Mouse (Mus musculus): ENCODE results near the gene Sipa1.

The Sipa1 gene

GRCm38 (mm10) chr19:5607705-5608410 lies 55.6 kb downstream of the Sipa1 start:
- no peak for DNase-seq (ENCODE audit: low read depth, low spot score)

- no peak for DNase-seq (ENCODE audit: low read depth, low spot score)
These were observed 57.3 kb downstream of the Sipa1 start for GRCm38 (mm10) chr19:5606196-5606595.

GRCm38 (mm10) chr19:5605126-5605525 lies 58.4 kb downstream of the Sipa1 start:
- DNase-seq (ENCODE audit: low read depth, low spot score): no peak

DNA sequence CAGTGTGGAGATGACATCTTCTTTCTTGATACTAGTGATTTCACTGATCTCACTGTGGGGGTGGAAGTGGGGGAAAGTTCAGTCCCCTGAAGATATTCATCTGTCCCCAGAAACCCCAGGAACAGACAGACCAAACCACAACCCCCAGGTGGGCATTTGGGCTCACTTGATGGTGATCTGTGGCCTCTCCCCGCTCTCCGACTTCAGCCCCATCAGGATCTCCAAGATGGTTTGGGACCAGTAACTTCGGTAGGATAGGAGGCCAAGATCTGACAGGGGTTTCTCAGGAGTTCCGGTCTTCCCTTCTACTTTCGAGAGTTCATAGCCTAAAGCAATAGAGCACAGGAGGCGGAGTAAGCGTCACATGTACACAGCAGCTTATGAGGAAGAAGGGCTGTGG lies 59.8 kb downstream of the Sipa1 start:
- DNase-seq (ENCODE audit: low read depth, low spot score): no peak

DNA sequence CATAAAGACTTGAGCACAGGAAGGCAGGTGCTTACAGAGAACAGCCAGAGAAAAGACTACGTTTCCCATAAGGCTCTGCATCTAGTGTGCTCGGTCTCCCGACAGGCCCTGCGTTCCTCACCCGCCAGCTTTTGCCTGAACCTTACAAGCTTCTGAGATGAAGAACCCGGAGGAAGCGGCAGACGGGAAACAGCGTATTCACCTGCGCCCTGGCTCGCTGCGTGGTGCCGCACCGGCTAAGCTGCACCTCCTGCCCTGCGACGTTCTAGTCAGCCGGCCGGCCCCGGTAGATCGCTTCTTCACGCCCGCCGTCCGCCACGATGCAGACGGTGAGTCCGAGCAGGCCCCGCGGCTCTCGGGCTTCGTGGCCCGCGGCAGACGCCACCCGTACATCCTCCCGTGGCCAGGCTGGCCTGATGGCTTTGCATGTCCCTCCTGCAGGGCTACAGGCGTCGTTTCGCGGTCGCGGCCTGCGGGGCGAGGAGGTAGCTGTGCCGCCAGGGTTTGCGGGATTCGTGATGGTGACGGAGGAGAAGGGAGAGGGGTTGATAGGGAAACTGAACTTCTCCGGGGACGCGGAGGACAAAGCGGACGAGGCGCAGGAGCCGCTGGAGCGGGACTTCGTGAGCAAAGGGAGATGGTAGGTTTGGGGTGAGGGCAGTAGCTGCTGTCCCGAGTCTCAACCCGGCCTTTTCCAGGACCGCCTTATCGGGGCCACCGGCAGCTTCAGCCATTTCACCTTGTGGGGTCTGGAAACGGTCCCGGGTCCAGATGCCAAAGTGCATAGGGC lies 61.6 kb downstream of the Sipa1 start, which contains the start of gene Rnaseh2c:
TSS of gene Rnaseh2c (plus strand) at position 122 of the 790 bp plus-strand sequence.
- DNase-seq (ENCODE audit: low read depth, low spot score): peak; percentile 80

Measured in brain, embryonic 18.5 days (tissue).